Mouse (Mus musculus) gastrocnemius, postnatal 14 days (tissue): ENCODE data around the gene Tpm1. TPM values are rescaled to one million over a fixed set of nuclear protein-coding genes. Genes with fewer than 3 reads are reported as not detected.
A peak's percentile ranks its signal among the peaks of the same experiment; 100 is the strongest.

ENCODE experiments used
- DNase-seq: peaks from one replicate; pipeline ENCODE4 v3.0.0; 2021; ENCODE audit warnings: mixed read lengths
- intact Hi-C: fragments of 180-260 bp; cut with DNase I; formaldehyde crosslinking; loops from one replicate; pipeline ENCODE4 v1.15.1; 2025; ENCODE audit warnings: low total_unique reads
- long read RNA-seq, 2 experiments: library from polyadenylated mRNA; stranded (forward); transcript quantifications; one replicate each; pipeline ENCODE4 v2.0.0; 2021
- total RNA-seq, 2 experiments: library from RNA; stranded (reverse); gene quantifications; 2 replicates each; pipeline ENCODE4 v1.2.3; 2021

Tpm1 gene
- over 10,000 TPM; 23,393 to 24,139 TPM for total RNA-seq
- long read RNA-seq, experiment 1, transcript Tpm1-207 (9 exons, 962 nt), result minor isoform, 19 of 30,445 reads
- long read RNA-seq, experiment 1, transcript Tpm1-219 (4 exons, 649 nt), result minor isoform, 9 of 30,445 reads
- long read RNA-seq, experiment 1, transcript Tpm1-215 (9 exons, 1,759 nt), result minor isoform, 9 of 30,445 reads
- long read RNA-seq, experiment 1, transcript Tpm1-205 (10 exons, 1,208 nt), result major isoform, 29,577 of 30,445 reads
- long read RNA-seq, experiment 1, partial matches to known transcripts, result 499 of 30,445 reads
- long read RNA-seq, experiment 1, other reads (novel, unspliced or antisense), result 320 of 30,445 reads
- long read RNA-seq, experiment 2, transcript Tpm1-215 (9 exons, 1,759 nt), result minor isoform, 11 of 33,556 reads
- long read RNA-seq, experiment 2, transcript Tpm1-207 (9 exons, 962 nt), result minor isoform, 23 of 33,556 reads
- long read RNA-seq, experiment 2, transcript Tpm1-205 (10 exons, 1,208 nt), result major isoform, 32,638 of 33,556 reads
- long read RNA-seq, experiment 2, transcript Tpm1-219 (4 exons, 649 nt), result minor isoform, 13 of 33,556 reads
- long read RNA-seq, experiment 2, partial matches to known transcripts, result 463 of 33,556 reads
- long read RNA-seq, experiment 2, other reads (novel, unspliced or antisense), result 391 of 33,556 reads

DNA sequence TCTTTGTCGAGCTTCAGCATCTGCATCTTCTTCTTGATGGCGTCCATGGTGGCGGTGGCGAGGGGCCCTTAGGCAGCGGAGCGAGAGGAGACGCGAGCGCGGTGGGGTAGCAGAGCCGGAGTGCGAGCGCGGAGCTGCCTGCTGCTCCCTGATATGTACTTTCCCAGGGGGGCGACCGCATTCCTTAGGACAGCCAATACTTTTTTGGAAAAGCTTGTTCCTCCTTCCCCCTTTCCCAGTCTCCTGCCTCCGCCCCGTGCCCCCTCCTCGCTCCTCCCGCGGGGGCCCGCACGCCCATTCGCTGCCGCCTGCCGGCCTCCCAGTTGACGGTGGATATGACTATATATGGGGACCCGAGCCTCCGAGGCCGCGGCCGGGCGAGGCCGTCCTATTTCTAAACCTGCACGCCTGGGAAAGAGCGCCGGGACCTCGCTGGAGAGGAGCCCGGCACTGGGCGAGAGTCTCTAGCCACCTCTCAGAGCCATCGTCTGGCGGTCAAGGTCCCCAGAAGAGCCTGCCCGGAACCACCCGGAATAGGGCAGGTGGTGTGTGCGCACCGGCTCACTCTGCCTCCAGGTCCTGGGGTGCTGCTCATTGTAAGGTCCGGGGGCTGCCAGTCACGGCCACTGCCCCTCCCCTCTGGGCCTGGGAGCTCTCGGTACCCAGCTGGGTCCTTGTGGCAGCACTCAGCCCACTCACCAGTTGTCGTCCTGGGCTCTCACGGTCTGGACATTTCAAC is at the start of gene Tpm1:
Gene Tpm1 (minus strand): TSS at position 321 of the 739 bp plus-strand sequence.
- DNase-seq, result peak; percentile 92
- intact Hi-C loops, result no loop called here

DNA sequence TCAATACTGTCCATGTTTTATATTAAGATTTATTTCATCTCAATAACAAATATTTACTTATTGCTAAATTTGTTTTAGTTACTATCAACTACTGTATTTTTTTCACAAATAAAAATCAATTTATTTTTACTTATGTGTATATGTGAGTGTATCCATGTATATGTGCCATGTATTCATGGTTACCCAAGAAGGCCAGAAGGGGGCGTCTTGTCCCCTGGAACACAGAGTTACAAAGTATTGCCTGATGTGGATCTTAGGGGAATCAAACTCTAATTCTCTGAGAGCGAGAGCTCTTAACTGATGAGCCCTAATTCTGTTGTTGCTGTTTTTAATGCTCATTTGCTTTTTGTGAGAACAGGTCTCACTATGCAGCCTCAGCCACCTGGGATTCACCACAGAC is 45.2 kb upstream of the Tpm1 start:
- no peak for DNase-seq
- intact Hi-C loops, result no loop called here

DNA sequence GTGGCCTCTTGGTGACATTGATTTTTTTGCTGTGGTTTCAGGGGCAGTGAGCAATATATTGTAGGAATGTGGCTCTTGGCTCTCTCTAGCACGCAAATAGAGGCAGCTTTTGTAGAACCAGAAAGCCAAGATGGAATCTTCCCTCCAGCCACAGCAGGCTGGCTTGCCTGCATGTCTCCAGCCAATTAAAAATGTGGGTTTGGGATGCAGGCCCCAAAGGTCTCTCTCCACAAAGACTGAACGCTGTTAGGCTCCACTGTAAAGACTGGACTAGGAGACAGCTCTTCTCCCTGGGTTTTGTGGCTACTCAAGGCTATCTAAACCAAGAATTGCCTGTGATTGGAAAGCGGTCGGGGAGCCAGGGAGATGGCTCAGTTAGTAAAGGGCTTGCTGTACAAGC is 43.0 kb upstream of the Tpm1 start:
- no peak for DNase-seq
- intact Hi-C loops, result no loop called here

DNA sequence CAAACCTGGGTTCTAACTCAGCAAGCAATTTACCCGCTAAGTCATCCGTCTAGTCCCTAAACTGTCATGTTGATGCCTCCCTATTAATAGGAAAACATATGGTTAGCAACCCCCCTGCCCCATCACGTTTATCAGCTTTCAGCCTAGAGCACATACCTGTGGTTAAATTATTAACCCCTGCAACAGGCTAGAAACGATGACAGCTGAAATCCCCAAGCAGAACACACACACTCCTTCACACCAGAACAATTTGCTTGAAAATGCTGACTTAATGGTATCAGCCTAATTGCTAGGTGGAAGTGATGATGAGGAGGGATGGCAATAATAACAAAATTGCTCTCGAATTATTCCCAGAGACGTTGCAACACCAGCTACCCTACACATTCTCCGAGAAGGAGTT is 42.4 kb upstream of the Tpm1 start:
- no peak for DNase-seq
- intact Hi-C loops, result no loop called here

DNA sequence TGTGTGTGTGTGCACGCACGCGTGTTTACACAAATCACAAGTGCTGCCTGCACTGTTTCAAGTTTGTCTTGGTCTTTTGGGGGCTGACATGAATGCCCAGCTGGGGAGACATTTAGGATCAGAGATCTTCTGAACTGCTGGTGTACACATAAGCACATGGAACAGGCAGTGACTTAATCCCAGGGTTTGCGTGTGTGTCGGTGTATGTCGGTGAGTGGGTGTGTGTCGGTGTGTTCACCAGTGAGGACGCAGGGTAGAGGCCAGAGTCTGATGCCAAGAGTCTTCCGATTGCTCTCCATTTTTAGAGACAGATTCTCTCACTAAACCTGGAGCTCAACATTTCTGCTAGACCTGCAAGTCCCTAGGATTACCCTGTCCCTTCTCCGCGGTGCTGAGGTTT is 41.9 kb upstream of the Tpm1 start:
- intact Hi-C loops, result no loop called here
- no peak for DNase-seq

DNA sequence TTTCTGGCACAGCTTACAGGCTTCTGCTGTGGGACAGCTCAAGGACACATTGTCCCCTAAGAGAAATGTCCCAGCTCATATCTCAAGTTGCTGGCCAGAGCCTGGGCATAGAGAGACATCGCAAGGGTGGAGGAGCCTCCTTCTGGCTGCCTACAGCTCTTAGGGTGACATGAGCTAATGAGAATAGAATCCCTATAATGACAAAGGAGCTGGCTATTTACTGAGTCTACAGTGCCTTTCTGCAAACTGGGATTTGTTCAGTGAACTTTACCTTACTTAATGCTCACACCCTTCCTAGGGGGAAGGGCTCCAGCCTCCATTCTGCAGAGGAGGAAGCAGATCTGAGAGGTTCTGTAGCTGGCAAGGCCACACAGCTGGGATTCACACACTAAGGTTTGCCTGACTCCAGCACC is 41.4 kb upstream of the Tpm1 start:
- no peak for DNase-seq
- intact Hi-C loops, result no loop called here

DNA sequence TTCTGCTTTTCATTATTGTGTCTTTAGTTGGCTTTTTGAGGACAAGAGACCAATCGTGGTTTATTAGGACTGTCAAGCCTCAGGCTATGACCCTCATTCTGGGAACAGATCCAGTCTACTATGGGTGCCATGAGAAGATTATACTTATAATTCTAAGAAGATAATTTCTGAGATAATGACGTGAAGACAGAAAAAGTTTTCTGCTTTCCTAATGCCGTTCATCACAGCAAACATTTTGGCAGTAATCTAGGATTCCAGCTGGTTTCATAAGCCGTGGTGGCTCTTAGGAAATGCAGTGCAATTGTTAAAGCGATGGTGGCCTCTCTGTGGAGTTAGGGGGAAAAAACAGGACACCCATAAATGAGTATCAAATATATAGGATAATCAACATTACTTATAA is 40.0 kb upstream of the Tpm1 start:
- intact Hi-C loops, result no loop called here
- no peak for DNase-seq

DNA sequence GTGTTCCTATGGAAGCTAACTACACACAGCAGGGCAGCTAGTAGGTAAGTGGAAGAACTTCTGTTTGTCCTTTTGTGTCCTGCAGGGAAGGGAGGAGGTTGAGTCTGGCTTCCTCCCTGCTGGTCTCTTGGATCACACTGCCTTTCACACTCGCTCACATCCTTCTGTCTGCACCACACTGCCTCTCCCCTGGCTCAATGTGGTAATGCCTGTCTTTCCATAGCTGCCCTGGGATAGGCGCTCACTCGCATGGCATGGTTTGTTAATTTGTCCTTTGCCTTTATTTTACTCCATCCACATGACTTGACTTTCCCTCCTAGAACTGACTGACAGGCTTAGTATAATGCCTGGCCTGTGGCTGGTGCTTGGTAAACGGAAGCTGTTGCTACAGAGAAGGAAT is 34.6 kb upstream of the Tpm1 start:
- no peak for DNase-seq
- intact Hi-C loops, result no loop called here

DNA sequence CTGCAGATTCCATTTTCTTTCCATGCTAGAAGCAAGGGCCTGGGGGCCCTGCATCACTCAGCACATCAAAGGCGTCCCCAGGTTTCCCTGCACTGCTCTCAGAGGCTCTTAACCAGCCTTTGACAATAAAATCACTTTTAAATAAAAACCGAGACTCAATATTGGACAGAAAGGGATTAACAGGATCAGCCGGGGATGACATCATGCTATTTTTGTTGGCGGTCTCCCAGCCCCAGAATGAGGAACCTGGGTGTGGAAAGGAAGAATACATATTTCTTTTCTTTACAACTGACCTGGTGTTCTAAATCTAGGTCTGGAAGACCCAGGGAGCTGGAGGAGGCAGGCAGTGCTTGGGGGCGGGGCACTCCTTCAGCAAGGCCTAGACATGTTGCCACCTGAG is 32.5 kb upstream of the Tpm1 start:
- DNase-seq, result peak; percentile 50

DNA sequence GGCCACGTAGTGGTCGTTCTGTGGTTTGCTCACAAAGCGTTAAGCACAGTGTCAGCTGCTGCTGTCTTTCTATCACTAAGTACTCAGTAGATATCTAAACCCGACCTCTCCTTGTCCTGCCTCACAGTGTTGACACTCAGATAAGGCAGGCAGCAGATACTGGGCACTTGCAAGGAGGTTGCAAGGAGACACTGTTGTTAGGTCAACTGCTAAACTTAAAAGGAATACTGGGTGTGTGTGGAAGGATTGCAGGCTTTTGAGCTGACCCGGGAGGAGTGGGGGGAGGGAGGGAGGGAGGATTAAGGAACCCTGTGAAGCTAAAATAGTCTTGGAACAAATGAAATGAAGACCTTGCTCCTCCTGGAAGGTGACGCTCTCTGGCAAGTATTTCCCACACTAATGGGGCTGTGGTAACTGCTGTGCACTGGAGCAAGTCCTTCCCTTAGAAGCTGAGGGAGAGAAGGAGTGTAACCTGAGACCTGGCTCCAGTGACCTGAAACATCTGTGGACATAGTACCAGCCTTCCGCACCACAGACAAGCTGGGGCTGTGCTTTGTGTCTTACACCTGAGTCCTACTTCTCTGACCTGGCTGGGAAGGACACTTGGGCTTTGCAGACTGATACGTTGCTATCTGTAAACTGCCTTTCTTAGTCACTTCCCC is 28.6 kb upstream of the Tpm1 start:
- intact Hi-C loops, result no loop called here
- peak; percentile 38 for DNase-seq

More for the DNA sequence above, 32.5 kb upstream of the Tpm1 start:
- intact Hi-C loops, result no loop called here

DNA sequence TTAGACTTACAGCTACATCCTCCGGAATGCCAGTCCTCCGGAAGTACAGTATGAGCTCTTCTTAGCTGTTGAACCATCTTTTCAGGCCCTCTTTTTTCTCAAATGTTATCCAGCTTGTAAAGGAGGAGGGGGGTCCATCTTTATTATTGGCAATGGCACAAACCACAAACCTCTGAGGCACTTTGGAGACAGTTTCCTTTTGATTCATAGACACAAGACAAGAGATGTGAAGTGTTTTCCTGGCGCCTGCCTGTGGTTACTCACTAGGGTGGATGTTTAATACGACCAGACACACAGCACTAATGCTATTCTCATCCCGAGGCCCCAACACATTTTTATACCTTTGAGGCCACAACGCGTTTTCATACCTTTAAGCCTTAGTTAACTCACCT is 28.1 kb upstream of the Tpm1 start:
- DNase-seq, result no peak
- intact Hi-C loops, result no loop called here

DNA sequence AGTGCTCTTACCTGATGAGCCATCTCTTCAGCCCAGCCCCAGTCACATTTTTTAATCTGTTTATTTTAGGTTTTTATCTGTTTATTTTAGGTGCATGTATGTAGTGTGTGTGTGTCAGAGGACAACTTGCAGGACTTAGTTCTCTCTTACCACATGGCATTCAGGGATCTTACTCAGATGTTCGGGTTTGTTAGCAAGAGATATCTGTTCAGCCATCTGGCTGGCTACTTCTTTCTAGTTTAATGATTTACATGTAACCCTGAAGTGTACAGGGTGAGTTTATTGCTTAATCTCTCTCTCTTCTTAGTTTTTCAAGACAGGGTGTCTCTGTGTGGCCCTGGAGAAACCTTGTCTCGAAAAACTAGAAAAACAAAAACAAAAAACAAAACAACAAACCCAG is 23.0 kb upstream of the Tpm1 start:
- intact Hi-C loops, result no loop called here
- DNase-seq, result no peak

DNA sequence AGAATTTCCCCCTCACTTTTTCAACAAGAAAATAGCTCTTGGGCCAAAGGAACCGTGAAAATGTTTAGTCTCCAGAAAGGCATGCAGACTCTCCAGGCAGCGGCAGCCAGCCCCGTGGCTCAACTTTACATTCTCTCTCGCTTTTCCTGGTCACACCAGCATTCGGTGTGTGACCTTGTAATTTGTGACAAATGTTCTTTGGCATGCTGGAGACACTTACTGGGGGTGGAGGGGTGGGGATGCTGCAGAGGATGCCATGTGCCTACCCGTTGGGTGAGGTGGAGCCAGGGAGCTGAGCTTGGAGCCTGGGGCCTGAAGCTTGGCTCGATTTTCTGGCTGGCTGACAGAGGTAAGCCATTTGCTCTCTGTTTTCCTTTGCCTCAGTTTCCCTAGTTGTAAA is 22.4 kb upstream of the Tpm1 start:
- no peak for DNase-seq
- intact Hi-C loops, result no loop called here

DNA sequence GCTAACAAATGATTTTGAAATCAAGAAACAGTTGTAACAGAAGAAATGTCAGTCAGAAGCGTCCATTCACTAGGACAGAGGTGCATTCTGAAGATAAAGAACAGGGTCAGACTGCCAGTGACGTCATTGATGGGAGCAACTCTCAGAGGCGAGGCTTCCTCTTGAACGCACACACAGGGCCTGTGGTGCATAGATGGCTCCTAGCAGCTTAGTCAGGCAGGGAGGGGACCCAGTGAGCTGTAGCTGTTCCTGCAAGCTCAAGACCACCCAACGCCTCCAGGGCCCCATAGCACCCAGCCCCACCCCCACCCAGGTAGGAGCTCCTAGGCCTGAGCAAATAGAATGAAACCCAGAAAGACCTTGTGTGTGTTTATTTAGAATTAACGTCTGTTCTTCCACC is 21.9 kb upstream of the Tpm1 start:
- intact Hi-C loops, result no loop called here
- DNase-seq, result no peak

DNA sequence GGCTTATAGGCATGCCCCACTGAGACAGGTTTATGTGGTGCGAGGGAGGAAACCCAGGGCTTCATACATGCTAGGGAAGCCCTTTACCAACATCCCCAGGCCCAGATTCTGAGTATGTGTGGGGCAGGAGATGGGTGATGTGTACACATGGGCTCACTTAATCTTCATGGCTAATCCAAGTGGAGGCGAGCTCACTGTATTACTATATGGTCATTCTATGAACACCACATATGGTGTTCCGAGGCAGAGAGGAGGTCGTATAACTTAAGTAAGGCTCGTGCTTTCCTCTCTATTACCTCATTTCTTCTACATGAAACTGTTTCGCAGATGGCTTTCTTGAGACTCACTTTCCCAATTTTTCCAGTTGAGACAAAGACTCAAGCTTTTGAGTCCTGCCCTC is 17.4 kb upstream of the Tpm1 start:
- no peak for DNase-seq
- intact Hi-C loops, result no loop called here

DNA sequence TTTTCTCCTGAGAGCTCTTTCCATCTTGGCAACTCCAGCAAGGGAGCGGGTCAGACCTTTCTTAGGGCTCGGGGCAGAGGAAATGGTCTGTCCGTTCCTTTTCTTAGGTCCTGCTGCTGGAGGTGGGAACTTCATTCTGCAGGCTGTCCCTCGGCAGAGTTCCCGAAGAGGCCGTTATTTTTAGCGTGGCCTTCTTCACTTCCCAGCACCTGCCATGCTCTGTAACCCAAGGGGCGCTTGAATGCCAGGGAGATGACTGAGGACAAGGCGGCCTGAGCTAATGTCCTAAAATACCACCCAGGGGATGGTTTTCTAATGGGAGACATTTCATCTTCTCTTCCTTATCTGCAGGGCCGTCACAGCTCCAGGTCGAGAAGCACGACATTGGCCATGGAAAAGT is 10.5 kb upstream of the Tpm1 start:
- intact Hi-C loops, result loop anchor here (10.0 kb wide), 1 partner anchor 85 kb away; no protein-coding TSS in a partner anchor
- peak; percentile 76 for DNase-seq

DNA sequence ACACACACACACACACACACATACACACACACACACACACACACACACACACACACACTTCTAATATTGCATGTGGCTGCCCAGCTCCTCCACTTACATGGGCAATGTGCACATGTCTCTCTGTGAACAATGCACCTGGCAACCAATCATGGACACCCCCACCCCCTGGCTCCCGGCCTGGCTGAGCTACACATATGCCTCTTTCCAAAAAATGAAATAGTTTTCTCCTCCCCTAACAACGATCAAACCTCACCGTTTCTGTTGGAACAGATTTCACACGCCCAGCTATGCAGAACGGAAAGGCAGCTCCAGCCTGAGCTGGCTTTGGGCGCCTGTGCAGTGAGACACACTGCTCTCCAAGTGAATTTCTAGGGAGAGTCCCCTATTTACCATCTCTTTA is 9.2 kb upstream of the Tpm1 start:
- DNase-seq, result no peak
- intact Hi-C loops, result loop anchor here (10.0 kb wide), 1 partner anchor 86 kb away; no protein-coding TSS in a partner anchor

DNA sequence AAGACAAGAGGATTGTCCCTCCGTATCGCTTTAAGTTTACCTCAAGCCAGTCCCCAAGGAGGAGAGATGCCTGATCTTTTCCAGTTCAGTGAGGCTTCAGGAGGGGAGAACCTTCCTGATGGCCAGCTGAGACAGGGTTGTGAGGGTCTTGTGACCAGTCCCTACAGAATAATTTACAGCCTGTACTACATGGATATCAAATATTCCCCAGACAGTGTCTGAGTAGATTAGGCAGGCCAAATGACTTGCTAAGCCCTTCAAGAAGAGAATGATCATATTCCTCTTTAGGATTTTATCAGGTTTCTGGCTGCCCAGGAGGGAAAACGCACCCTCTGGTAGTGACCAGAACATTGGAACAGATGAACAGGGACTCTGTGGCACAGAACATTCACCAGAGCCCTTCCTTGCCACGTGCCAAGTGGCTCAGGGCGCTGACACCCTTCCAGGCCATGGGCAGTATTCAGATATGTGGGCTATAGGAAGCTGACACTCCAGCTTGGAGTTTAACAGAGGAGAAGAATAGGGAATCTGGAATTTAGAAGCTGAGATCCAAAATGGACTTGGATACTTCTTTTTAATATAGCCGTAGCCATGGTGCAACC is 1.6 kb upstream of the Tpm1 start:
- DNase-seq, result no peak
- intact Hi-C loops, result loop anchor here (10.0 kb wide), 1 partner anchor 94 kb away; no protein-coding TSS in a partner anchor

DNA sequence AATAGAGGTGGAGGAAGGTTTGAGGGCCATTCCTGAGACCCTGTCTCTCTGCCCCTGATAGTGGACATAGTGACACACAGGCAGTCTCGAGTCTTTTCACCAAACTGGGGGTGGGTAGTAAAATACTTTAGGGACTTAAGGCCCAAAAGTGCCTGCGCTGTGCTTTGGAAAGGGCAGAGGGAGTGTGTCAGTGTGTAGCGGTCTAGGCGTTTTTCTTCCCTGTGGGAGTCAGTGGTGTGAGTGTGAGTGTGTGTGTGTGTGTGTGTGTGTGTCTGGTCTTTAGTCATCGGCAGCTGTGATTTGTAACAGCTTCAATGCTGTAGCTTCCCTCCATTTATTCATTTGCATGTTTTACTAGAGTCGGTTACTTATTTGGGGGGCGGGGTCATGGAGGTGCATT is 630 bp upstream of the Tpm1 start:
- intact Hi-C loops, result loop anchor here (10.0 kb wide), 1 partner anchor 95 kb away; no protein-coding TSS in a partner anchor
- DNase-seq, result no peak
